Comparison of ENCODE assay signal across 25 mouse cellular contexts in genomic region chr5:76476873-76477272, GRCm38 (mm10). TPM values are rescaled to one million over a fixed set of nuclear protein-coding genes. Genes with fewer than 3 reads are reported as not detected.
DNase-seq lines count a peak whose midpoint lies in the region; ATAC-seq and TF ChIP-seq lines count a peak whose summit lies in the region.
"Had no signal": no experiment of that assay in that cellular context is flagged by ENCODE, and none has a peak within 500 bp of the region (broad histone marks: within the 10 kb centered on the region; RNA-seq: fewer than 3 reads in every experiment).

No protein-coding gene starts in this region.

- H3K4me1 ChIP-seq in embryonic facial prominence, embryonic 14.5 days (ENCODE audit: control insufficient read depth, insufficient read depth, low read length), result no peaks in the 10 kb centered on the region
- H3K4me1 ChIP-seq in embryonic facial prominence, embryonic 10.5 days, result peaks cover 13% of the 10 kb centered on the region; the same call in 1 of the 2 replicates
- H3K4me1 ChIP-seq in limb, embryonic 13.5 days, result no peaks in the 10 kb centered on the region
- H3K4me1 ChIP-seq in limb, embryonic 10.5 days, result 0 out of 2 replicates have a peak, but pooled peaks cover 2% of the 10 kb centered on the region
- no peaks in the 10 kb centered on the region for H3K4me1 ChIP-seq in limb, embryonic 14.5 days (ENCODE audit: control insufficient read depth, insufficient read depth, low read length)
- H3K4me1 ChIP-seq: forebrain, embryonic 13.5 days; forebrain, embryonic 15.5 days had no signal

- 55% methylated on average over 4 of the region's 4 CpGs for WGBS in embryonic facial prominence, embryonic 14.5 days
- 74% methylated on average over 4 of the region's 4 CpGs for WGBS in embryonic facial prominence, embryonic 10.5 days
- 71% methylated on average over 4 of the region's 4 CpGs for WGBS in limb, embryonic 13.5 days
- WGBS in limb, embryonic 10.5 days, result 78% methylated on average over 4 of the region's 4 CpGs
- 68% methylated on average over 4 of the region's 4 CpGs for WGBS in limb, embryonic 14.5 days

- no peaks in the 10 kb centered on the region for H3K36me3 ChIP-seq in embryonic facial prominence, embryonic 14.5 days (ENCODE audit: control insufficient read depth, insufficient read depth, low read length)
- H3K36me3 ChIP-seq in embryonic facial prominence, embryonic 10.5 days (replicated peaks), result no peaks in the 10 kb centered on the region
- no peaks in the 10 kb centered on the region for H3K36me3 ChIP-seq in limb, embryonic 13.5 days
- H3K36me3 ChIP-seq in limb, embryonic 10.5 days, result no peaks in the 10 kb centered on the region
- H3K36me3 ChIP-seq in limb, embryonic 14.5 days (ENCODE audit: control insufficient read depth, insufficient read depth, low read length), result no peaks in the 10 kb centered on the region
- H3K36me3 ChIP-seq: embryonic facial prominence, embryonic 13.5 days; forebrain, embryonic 15.5 days; G1E had no signal

- no peaks in the 10 kb centered on the region for H3K27me3 ChIP-seq in embryonic facial prominence, embryonic 14.5 days (replicated peaks; ENCODE audit: control insufficient read depth, insufficient read depth, low read length)
- H3K27me3 ChIP-seq in embryonic facial prominence, embryonic 10.5 days (replicated peaks; ENCODE audit: low read depth, poor library complexity, severe bottlenecking), result no peaks in the 10 kb centered on the region
- no peaks in the 10 kb centered on the region for H3K27me3 ChIP-seq in limb, embryonic 13.5 days
- H3K27me3 ChIP-seq in limb, embryonic 10.5 days (ENCODE audit: low read depth, poor library complexity, severe bottlenecking), result no peaks in the 10 kb centered on the region
- H3K27me3 ChIP-seq in limb, embryonic 14.5 days (ENCODE audit: control insufficient read depth, insufficient read depth, low read length), result no peaks in the 10 kb centered on the region
- H3K27me3 ChIP-seq: CH12.LX; embryonic facial prominence, embryonic 13.5 days; forebrain, embryonic 13.5 days; forebrain, embryonic 15.5 days had no signal

- no peak overlapping the region for H3K4me3 ChIP-seq in embryonic facial prominence, embryonic 14.5 days (ENCODE audit: low read depth, low read length)
- no peak overlapping the region for H3K4me3 ChIP-seq in embryonic facial prominence, embryonic 10.5 days
- no peak overlapping the region for H3K4me3 ChIP-seq in limb, embryonic 13.5 days
- no peak overlapping the region for H3K4me3 ChIP-seq in limb, embryonic 10.5 days
- H3K4me3 ChIP-seq in limb, embryonic 14.5 days (replicated peaks; ENCODE audit: low read length), result no peak overlapping the region
- H3K4me3 ChIP-seq: embryonic facial prominence, embryonic 13.5 days; forebrain, embryonic 13.5 days; forebrain, embryonic 15.5 days had no signal

- H3K9me3 ChIP-seq in embryonic facial prominence, embryonic 14.5 days (ENCODE audit: control insufficient read depth, low read length), result no peaks in the 10 kb centered on the region
- H3K9me3 ChIP-seq in embryonic facial prominence, embryonic 10.5 days, result no peaks in the 10 kb centered on the region
- H3K9me3 ChIP-seq in limb, embryonic 13.5 days, result no peaks in the 10 kb centered on the region
- no peaks in the 10 kb centered on the region for H3K9me3 ChIP-seq in limb, embryonic 10.5 days (replicated peaks)
- no peaks in the 10 kb centered on the region for H3K9me3 ChIP-seq in limb, embryonic 14.5 days (ENCODE audit: control insufficient read depth, low read length)
- H3K9me3 ChIP-seq: embryonic facial prominence, embryonic 13.5 days; forebrain, embryonic 13.5 days; forebrain, embryonic 15.5 days; G1E had no signal

- ATAC-seq in embryonic facial prominence, embryonic 14.5 days (ENCODE audit: low read depth), result peak; percentile 44; the same call in 1 of the 2 replicates
- peak; percentile 64; the same call in 1 of the 2 replicates for ATAC-seq in limb, embryonic 13.5 days (ENCODE audit: low FRiP score, low read depth)
- ATAC-seq in limb, embryonic 14.5 days (ENCODE audit: low FRiP score, low read depth), result peak; percentile 44; the same call in 1 of the 2 replicates
- ATAC-seq: activated CD4-positive, CD25-positive, alpha-beta regulatory T cell, adult 4 months; CD4-positive, CD25-positive, alpha-beta regulatory T cell, adult 4 months; forebrain, embryonic 13.5 days; forebrain, embryonic 15.5 days; forebrain, postnatal 0 days; Patski had no signal

- H3K9ac ChIP-seq in embryonic facial prominence, embryonic 14.5 days (ENCODE audit: low read depth, low read length), result no peak overlapping the region
- H3K9ac ChIP-seq in limb, embryonic 13.5 days, result no peak overlapping the region
- no peak overlapping the region for H3K9ac ChIP-seq in limb, embryonic 14.5 days (ENCODE audit: low read depth, low read length, severe bottlenecking)
- H3K9ac ChIP-seq: embryonic facial prominence, embryonic 13.5 days; forebrain, embryonic 13.5 days; forebrain, embryonic 15.5 days; forebrain, postnatal 0 days had no signal

- H3K4me2 ChIP-seq in embryonic facial prominence, embryonic 14.5 days (ENCODE audit: low read depth, low read length), result no peak overlapping the region
- no peak overlapping the region for H3K4me2 ChIP-seq in limb, embryonic 13.5 days (replicated peaks)
- no peak overlapping the region for H3K4me2 ChIP-seq in limb, embryonic 14.5 days (replicated peaks; ENCODE audit: low read depth, low read length, severe bottlenecking)
- H3K4me2 ChIP-seq: embryonic facial prominence, embryonic 13.5 days; forebrain, embryonic 13.5 days; forebrain, embryonic 15.5 days had no signal

- H3K27ac ChIP-seq in embryonic facial prominence, embryonic 14.5 days (replicated peaks; ENCODE audit: low read depth, low read length), result no peak overlapping the region
- no peak overlapping the region for H3K27ac ChIP-seq in embryonic facial prominence, embryonic 10.5 days (replicated peaks)
- no peak overlapping the region for H3K27ac ChIP-seq in limb, embryonic 13.5 days
- no peak overlapping the region for H3K27ac ChIP-seq in limb, embryonic 10.5 days
- no peak overlapping the region for H3K27ac ChIP-seq in limb, embryonic 14.5 days (replicated peaks; ENCODE audit: low read depth, low read length)
- H3K27ac ChIP-seq: embryonic facial prominence, embryonic 13.5 days; forebrain, embryonic 13.5 days; forebrain, embryonic 15.5 days had no signal

- DNase-seq in embryonic facial prominence, embryonic 14.5 days (ENCODE audit: low spot score), result peak; percentile 39
- no peak for DNase-seq in embryonic facial prominence, embryonic 10.5 days (ENCODE audit: low spot score)
- DNase-seq in limb, embryonic 10.5 days (ENCODE audit: low spot score), result no peak
- peak; percentile 18 for DNase-seq in limb, embryonic 14.5 days (ENCODE audit: low spot score)
- DNase-seq in urinary bladder, adult 2 months (ENCODE audit: low spot score), result no peak
- DNase-seq: adrenal gland, adult 8-10 months; adrenal gland, postnatal 14 days; adrenal gland, postnatal 36 days; B cell, adult 2 months; cerebellum, adult 11-12 months; cerebellum, adult 2 months; cerebellum, adult 9-10 months; cerebellum, postnatal 10 days; cerebellum, postnatal 25 days; forebrain, postnatal 0 days had no signal

- no peak for TF ChIP-seq POLR2A in limb, embryonic 14.5 days (IDR thresholded peaks at IDR 0.05; ENCODE audit: borderline replicate concordance, extremely low read depth, insufficient read depth, insufficient read length)

RNA-seq across cellular contexts. Expression of gene Gm7271, which starts 7.0 kb away (rescaled TPM):
- polyA plus RNA-seq in embryonic facial prominence, embryonic 14.5 days (2014; fragmentation: Nextera tagmentation; extraction: Ambion mirVana), result 1.6 and 2.5 TPM in 2 replicates
- 7.2 and 8.6 TPM in 2 replicates for polyA plus RNA-seq in embryonic facial prominence, embryonic 10.5 days (2016; fragmentation: Nextera tagmentation; extraction: Ambion mirVana)
- polyA plus RNA-seq in limb, embryonic 13.5 days (2015; fragmentation: Nextera tagmentation; extraction: Ambion mirVana), result not detected in 2 replicates
- polyA plus RNA-seq in limb, embryonic 10.5 days (2016; fragmentation: Nextera tagmentation; extraction: Ambion mirVana), result not detected in 2 replicates
- 0.18 TPM in 1 of 2 replicates, not detected in the other for polyA plus RNA-seq in limb, embryonic 14.5 days (2012; rRNA removed)
- not detected in 2 replicates for polyA plus RNA-seq in limb, embryonic 14.5 days (2014; fragmentation: Nextera tagmentation; extraction: Ambion mirVana)
- polyA plus RNA-seq in urinary bladder, adult 2 months (2012; rRNA removed), result not detected in 2 replicates
- polyA plus RNA-seq: activated CD4-positive, CD25-positive, alpha-beta regulatory T cell, adult 4 months; CD4-positive, CD25-positive, alpha-beta regulatory T cell, adult 4 months; embryonic facial prominence, embryonic 13.5 days; forebrain, embryonic 11.5 days; forebrain, embryonic 13.5 days; forebrain, embryonic 15.5 days; forebrain, postnatal 0 days; G1E; Patski had no signal

RNA-seq across cellular contexts. Expression of gene Exoc1, which starts 52.2 kb away (rescaled TPM):
- polyA plus RNA-seq in embryonic facial prominence, embryonic 14.5 days (2014; fragmentation: Nextera tagmentation; extraction: Ambion mirVana), result 27.5 and 33.1 TPM in 2 replicates
- polyA plus RNA-seq in embryonic facial prominence, embryonic 10.5 days (2016; fragmentation: Nextera tagmentation; extraction: Ambion mirVana), result 42.4 and 44.1 TPM in 2 replicates
- 36.4 and 36.8 TPM in 2 replicates for polyA plus RNA-seq in limb, embryonic 13.5 days (2015; fragmentation: Nextera tagmentation; extraction: Ambion mirVana)
- 33.3 and 44.4 TPM in 2 replicates for polyA plus RNA-seq in limb, embryonic 10.5 days (2016; fragmentation: Nextera tagmentation; extraction: Ambion mirVana)
- 40.7 and 57.2 TPM in 2 replicates for polyA plus RNA-seq in limb, embryonic 14.5 days (2012; rRNA removed)
- 37.5 and 41.5 TPM in 2 replicates for polyA plus RNA-seq in limb, embryonic 14.5 days (2014; fragmentation: Nextera tagmentation; extraction: Ambion mirVana)
- polyA plus RNA-seq in urinary bladder, adult 2 months (2012; rRNA removed), result 54.8 and 62.0 TPM in 2 replicates

Comparison
In these comparisons a context has a peak if more than half of its experiments do, and no peak if none do; other contexts are left out.
1. DNase-seq: peak in embryonic facial prominence, embryonic 14.5 days (single experiment) and limb, embryonic 14.5 days (single experiment); none in embryonic facial prominence, embryonic 10.5 days (single experiment), limb, embryonic 10.5 days (single experiment) and urinary bladder, adult 2 months (single experiment).
2. Peak in every context shown above with its lines, with median percentiles within 50 percentile points of each other: ATAC-seq.